Mouse (Mus musculus) c-Kit-negative CD71-positive TER-119-positive erythroid progenitor cells, embryonic 14.5 days (primary cell): ENCODE measurements around the gene Ppm1l.
"Not testable (repeated sequence)": the region's sequence is repeated elsewhere in the genome, so short reads cannot be mapped to it uniquely, and the experiment has no call there.

Experiments
- DNase-seq: peaks from one replicate; pipeline ENCODE4 v3.0.0-alpha.2; 2013; ENCODE audit warnings: low read depth, low spot score

Gene Ppm1l

GRCm38 (mm10) chr3:69535941-69536647, 219.4 kb downstream of the Ppm1l start:
- no peak for DNase-seq

DNA sequence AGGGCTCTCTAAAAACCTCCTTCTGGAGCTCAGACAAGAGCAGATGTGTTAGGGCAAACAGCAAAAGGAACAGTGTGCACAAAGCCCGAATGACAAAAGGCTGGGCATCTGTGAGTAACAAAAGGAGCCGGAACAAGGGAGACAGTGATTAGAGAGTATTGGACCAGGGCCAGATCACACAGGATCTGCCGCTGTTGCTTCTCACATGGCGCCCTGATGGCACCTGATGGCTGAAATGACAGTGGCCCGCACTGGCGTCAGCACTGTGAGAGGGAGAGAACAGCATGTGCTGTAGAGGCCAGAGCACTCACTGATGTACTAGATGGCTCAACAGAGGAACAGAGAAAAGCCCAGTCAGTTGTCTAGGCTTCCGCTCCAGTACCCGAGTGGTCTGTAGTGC, 226.3 kb downstream of the Ppm1l start:
- no peak for DNase-seq

DNA sequence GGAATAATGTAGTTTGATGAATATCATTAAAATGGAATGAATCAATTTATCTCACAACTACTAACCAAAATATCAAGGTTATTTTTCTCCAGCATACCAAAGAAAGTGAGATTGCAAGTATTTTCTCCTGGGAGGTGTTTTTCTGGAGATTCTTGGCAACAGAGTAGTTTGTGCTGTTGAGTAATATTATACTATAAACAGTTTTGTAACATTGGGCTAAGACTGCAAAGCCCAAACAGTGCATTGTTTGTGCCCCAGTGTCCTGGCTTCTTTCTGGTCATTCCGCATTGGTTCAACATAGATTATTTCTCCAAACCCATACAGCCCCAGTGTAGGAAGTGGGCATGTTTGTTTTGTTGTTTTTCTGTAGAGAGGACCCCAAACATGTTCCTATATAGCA, 227.1 kb downstream of the Ppm1l start:
- no peak for DNase-seq

- DNase-seq: no peak
These were observed 228.4 kb downstream of the Ppm1l start for GRCm38 (mm10) chr3:69545017-69545416.

DNA sequence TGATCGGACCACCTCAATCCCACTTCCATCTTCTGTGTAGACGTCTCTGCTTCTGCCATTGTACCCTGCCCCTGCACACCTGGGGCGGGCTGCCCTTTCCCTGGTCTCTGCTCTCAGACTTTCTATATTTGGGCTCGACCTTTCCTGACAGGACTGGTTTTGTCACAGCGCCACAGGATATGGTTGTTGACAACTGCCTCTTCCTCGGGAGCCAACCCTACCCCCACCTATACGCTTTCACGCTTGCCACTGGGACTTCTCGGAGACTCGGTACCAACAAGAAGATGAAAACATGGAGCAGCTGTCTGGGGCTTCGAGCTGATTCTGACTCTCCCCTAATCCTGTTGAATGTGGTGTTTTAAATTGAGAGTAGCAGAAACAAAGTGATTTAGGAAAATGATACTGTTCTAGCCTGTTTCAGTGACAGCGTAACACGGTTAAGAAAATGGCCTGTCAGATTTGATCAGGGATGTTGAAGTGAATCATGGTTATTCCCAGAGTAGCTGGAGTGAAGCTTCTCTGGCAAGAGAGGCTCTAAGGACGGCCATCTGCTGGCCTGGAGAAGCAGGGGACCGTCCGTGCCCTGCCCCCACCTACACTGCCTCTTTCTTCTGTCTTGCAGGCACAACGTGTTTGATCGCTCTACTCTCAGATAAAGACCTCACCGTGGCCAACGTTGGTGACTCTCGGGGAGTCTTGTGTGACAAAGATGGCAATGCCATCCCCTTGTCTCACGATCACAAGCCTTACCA, 232.2 kb downstream of the Ppm1l start:
- no peak for DNase-seq

GRCm38 (mm10) chr3:69549602-69550001, 232.9 kb downstream of the Ppm1l start:
- DNase-seq: no peak

DNA sequence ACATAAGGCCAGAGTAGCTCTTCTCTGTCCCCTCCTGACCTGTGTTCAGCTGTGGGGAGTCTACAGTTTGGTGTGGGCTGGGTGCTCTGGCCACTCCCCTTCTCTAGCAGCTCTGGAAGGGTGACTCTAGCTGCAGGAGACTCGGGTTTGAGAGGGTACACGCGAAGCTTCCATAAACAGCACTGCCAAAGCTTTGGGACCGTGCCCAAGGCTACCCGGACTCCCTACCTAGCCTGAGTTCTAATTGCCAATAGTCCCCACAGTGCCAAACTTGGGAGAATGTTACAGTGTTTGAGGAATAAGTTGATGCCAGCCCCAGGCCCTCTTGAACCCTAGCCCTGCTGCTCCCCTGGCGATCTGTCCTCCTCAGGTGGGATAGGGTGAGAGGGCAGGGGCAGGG, 238.8 kb downstream of the Ppm1l start:
- no peak for DNase-seq

DNA sequence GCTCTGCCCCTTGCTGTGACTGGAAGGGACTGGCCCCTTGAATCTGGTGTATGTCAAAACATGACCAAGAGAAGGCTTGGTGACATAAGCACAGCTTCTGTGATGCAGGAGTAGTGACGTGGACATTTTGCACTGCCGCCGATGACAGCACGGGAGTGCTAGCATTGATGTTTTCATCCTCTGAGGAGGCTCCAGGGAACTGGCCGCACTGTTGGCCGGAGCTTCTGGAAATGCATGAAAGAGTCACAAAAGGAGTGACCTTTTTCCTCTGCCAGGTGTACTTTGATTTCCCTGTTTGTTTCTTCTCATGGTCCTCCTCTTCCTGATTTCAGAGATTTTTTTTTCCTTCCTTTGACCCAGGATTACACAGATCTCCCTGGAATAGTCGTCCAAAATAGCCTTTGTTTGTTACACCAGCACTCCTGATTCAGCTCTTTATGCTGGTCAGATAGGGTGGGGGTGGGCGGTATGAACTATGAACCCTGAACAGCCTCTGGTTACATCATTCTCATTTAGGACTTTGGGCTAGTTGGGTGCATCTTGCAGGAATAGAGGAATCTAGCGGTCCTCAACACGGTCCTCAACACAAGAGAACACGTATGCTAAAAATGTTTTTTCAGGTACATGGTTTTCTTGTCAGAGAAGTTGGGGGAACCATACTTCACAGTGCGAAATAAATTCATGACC, 239.6 kb downstream of the Ppm1l start:
- DNase-seq: no peak

DNA sequence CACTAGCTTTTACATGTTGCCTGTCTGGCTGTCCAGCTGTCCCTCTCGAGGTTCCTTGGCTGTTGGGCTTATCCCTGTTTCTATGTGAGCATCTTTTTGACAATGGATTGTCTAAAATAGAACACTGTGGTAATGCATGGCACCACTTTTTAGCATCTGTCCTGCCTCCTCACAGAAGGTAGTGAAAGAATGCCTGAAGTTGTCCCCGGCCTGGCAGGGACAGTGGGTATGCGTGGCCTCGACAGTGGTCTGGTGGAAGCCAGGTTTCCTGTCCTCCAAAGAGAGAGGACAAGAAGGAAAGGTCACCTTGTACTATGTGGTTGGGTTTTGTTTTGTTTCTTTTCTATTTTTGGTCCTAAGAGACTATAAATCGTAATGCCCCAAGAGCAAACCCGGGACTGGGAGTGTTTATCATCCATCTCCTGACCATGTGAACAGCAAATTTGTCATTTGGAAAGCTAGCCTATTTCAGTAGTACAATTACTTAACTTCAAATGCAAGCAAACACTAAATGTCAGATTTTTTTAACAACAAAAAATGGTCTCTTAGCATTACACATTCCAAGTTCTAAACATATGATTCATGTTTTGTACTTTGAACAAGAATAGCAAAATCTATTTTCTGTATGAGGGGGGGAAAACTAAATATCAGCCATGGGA, 242.8 kb downstream of the Ppm1l start:
- DNase-seq: no peak

DNA sequence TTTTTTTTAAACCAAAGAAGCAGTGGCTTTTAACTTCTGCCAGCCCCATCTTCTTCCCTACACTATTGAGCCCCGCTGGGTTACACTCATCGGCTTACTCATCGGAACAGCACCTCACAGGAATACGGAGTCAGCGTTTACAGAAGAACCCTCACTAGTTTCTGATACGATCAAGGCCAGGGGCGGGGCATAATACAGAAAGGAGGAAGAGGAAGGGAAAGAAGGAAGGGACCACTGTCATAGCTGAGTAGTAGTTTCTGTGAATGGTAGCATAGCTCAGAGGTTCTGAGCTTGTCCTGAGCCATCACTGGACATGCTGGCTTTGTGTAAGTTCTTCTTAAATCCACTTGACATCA, 243.3 kb downstream of the Ppm1l start:
- no peak for DNase-seq

GRCm38 (mm10) chr3:69561686-69562085, 245.0 kb downstream of the Ppm1l start:
- no peak for DNase-seq

- no peak for DNase-seq
These were observed 246.7 kb downstream of the Ppm1l start for GRCm38 (mm10) chr3:69563406-69563805.

DNA sequence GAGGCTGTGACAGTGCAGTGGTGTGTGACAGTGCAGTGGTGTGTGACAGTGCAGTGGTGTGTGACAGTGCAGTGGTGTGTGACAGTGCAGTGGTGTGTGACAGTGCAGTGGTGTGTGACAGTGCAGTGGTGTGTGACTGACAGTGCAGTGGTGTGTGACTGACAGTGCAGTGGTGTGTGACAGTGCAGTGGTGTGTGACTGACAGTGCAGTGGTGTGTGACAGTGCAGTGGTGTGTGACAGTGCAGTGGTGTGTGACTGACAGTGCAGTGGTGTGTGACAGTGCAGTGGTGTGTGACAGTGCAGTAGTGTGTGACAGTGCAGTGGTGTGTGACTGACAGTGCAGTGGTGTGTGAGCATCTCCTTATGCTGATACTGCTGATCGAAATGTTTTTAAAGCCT, 248.9 kb downstream of the Ppm1l start:
- not testable (repeated sequence) for DNase-seq

DNA sequence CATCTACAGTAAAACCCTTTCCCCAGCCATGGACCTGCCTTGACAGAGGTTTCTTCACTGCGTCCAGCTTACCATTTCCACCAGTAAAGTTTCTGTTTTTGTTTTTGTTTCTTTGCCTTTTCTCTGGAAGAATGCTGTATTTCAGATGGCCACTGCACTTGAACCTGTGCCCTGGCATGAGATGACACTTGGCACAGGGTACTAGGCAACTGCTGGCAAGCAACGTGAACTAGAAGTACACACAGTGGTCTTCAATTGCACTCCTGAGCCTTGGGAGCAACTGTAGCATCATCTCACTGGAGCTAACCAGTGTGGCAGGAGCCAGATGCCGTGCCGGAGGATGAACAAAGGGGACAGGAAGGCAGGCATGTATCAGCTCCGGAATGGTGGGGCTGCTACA, 255.9 kb downstream of the Ppm1l start:
- DNase-seq: no peak

- no peak for DNase-seq
These were observed 258.9 kb downstream of the Ppm1l start for GRCm38 (mm10) chr3:69575577-69575976.

DNA sequence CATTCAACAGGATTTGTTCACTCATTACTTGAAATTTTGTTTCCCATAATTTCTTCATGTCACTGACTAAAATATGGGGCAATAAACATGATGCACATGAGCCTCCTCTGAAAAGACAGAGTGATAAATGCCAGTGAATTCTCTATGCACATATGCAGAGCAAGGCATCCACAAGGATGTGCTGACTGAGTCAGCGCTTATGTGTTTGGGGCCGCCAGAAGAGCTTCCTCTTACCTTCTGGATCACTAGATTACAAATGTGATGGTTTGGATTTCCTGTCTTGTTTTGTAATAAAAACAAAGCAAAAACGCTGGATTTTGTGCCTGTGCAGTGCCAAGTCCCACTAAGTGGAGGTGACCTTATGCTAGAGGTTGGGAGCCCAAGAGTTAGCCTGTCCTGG, 260.1 kb downstream of the Ppm1l start:
- DNase-seq: no peak

DNA sequence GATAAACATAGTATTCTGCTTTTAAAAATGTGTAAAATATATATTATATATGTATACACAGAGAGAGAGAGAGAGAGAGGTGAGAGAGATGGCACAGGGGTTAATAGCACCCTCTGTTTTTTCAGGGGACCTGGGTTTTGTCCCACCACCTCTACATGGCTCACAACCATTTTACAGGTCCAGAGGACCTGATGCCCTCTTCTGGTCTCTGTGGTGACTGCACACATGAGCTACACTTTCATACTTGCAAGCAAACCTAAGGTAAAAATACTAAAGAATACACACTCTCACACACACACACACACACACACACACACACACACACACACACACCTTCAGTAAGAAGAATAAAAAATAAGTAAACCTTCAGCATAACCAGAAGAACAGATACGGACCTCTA, 262.1 kb downstream of the Ppm1l start:
- DNase-seq: no peak

- DNase-seq: no peak
These were observed 267.1 kb downstream of the Ppm1l start for GRCm38 (mm10) chr3:69583798-69584197.

- DNase-seq: no peak
These were observed 271.6 kb downstream of the Ppm1l start for GRCm38 (mm10) chr3:69588101-69588760.

DNA sequence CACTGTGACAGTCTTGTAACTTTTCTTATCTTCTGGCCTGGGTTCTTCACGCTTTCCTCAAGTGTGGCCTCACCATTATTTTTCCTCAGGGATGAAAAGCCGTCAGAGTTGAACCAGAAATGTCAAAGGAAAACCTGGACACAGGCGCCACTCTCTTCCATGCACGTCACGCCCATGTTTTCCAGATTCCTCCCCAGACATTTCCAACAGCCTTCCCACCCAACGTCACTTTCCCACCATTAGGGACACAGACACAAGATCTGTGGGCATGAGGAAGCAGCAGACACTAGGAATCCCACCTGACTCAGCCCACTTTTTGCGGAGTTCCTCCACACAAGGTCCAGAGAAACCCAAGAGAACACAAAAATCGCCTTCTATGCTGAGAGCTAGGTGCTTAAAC, 276.8 kb downstream of the Ppm1l start:
- no peak for DNase-seq

GRCm38 (mm10) chr3:69594071-69594470, 277.4 kb downstream of the Ppm1l start:
- no peak for DNase-seq

GRCm38 (mm10) chr3:69596116-69596515, 279.5 kb downstream of the Ppm1l start:
- DNase-seq: no peak
